Mouse (Mus musculus) heart, postnatal 4 days (tissue): ENCODE results near the gene Zbtb39. TPM values are rescaled to one million over a fixed set of nuclear protein-coding genes. Genes with fewer than 3 reads are reported as not detected.
"Not testable (repeated sequence)": the region's sequence is repeated elsewhere in the genome, so short reads cannot be mapped to it uniquely, and the experiment has no call there.

Experiments used
- DNase-seq: peaks from one replicate; pipeline ENCODE4 v3.0.0; 2021
- total RNA-seq, 2 experiments: library from RNA; stranded (reverse); gene quantifications; 2 replicates each; pipeline ENCODE4 v1.2.3; 2021

The Zbtb39 gene
- total RNA-seq, 2 experiments from 2014 or later = 9.6 to 9.8 TPM

- no peak for DNase-seq
Observed at GRCm38 (mm10) chr10:127737552-127737951, 1.8 kb upstream of the Zbtb39 start.

GRCm38 (mm10) chr10:127738151-127738882 lies 1.0 kb upstream of the Zbtb39 start:
- peak; percentile 61 for DNase-seq

- DNase-seq = peak; percentile 49
Observed at GRCm38 (mm10) chr10:127739661-127740161, 373 bp downstream of the Zbtb39 start.

- DNase-seq = peak; percentile 69
Observed at GRCm38 (mm10) chr10:127744661-127745060, 5.3 kb downstream of the Zbtb39 start.

GRCm38 (mm10) chr10:127745886-127746285 lies 6.5 kb downstream of the Zbtb39 start:
- DNase-seq = no peak

- no peak for DNase-seq
Observed at GRCm38 (mm10) chr10:127747254-127747653, 7.9 kb downstream of the Zbtb39 start.

- peak; percentile 36 for DNase-seq
Observed at GRCm38 (mm10) chr10:127748847-127749612, 9.7 kb downstream of the Zbtb39 start.

- DNase-seq = no peak
Observed at GRCm38 (mm10) chr10:127750136-127750777, 10.9 kb downstream of the Zbtb39 start.

- DNase-seq = peak; percentile 54
Observed at GRCm38 (mm10) chr10:127751548-127751947, 12.2 kb downstream of the Zbtb39 start, which contains the start of gene Gpr182. Gene Gpr182 (minus strand): TSS chr10:127751732.

GRCm38 (mm10) chr10:127754566-127755166 lies 15.3 kb downstream of the Zbtb39 start:
- peak; percentile 54 for DNase-seq

- DNase-seq = no peak
Observed at GRCm38 (mm10) chr10:127755246-127755645, 15.9 kb downstream of the Zbtb39 start.

- DNase-seq = peak; percentile 50
Observed at GRCm38 (mm10) chr10:127755770-127756468, 16.6 kb downstream of the Zbtb39 start.

- no peak for DNase-seq
Observed at GRCm38 (mm10) chr10:127759181-127760110, 20.1 kb downstream of the Zbtb39 start, which contains the start of the genes Rdh1 and Rdh16f1. Gene Rdh1 (plus strand): TSS chr10:127759721. Gene Rdh16f1 (plus strand): TSS chr10:127759787.

GRCm38 (mm10) chr10:127762926-127763325 lies 23.6 kb downstream of the Zbtb39 start:
- DNase-seq = not testable (repeated sequence)

- DNase-seq = no peak
Observed at GRCm38 (mm10) chr10:127763914-127764680, 24.8 kb downstream of the Zbtb39 start.

- no peak for DNase-seq
Observed at GRCm38 (mm10) chr10:127766564-127766963, 27.2 kb downstream of the Zbtb39 start.

- DNase-seq = no peak
Observed at GRCm38 (mm10) chr10:127776011-127776410, 36.7 kb downstream of the Zbtb39 start, which contains the start of gene Rdh9. Gene Rdh9 (plus strand): TSS chr10:127776386.

GRCm38 (mm10) chr10:127782321-127782720 lies 43.0 kb downstream of the Zbtb39 start:
- not testable (repeated sequence) for DNase-seq

GRCm38 (mm10) chr10:127785411-127785810 lies 46.1 kb downstream of the Zbtb39 start:
- DNase-seq = not testable (repeated sequence)
